Mouse (Mus musculus): ENCODE results near the gene Runx1. TPM values are rescaled to one million over a fixed set of nuclear protein-coding genes. Genes with fewer than 3 reads are reported as not detected.

The Runx1 gene
- polyA plus RNA-seq, 1 experiment from 2014 or later = 3.3 TPM

GRCm38 (mm10) chr16:92565291-92565690, 260.7 kb downstream of the Runx1 start:
- Histone ChIP-seq H3K27me3 (replicated peaks; ENCODE audit: control insufficient read depth, insufficient read depth, low read length) (no peaks in the 10 kb centered on the region), H3K4me3 (ENCODE audit: low read depth, low read length) (no peak overlapping the region), H3K9me3 (ENCODE audit: control insufficient read depth, low read length) (no peaks in the 10 kb centered on the region), H3K36me3 (ENCODE audit: control insufficient read depth, insufficient read depth, low read length) (no peaks in the 10 kb centered on the region), H3K4me1 (replicated peaks; ENCODE audit: control insufficient read depth, insufficient read depth, low read length) (no peaks in the 10 kb centered on the region), H3K9ac (ENCODE audit: low read length) (no peak overlapping the region), H3K27ac (ENCODE audit: low read depth) (no peak overlapping the region), H3K4me2 (ENCODE audit: low read length) (peak overlapping the region; percentile 25)
- DNase-seq (ENCODE audit: low spot score) = no peak
- ATAC-seq (replicated peaks; ENCODE audit: low FRiP score, low TSS enrichment, low read depth) = no peak
- WGBS = 61% methylated on average over 11 of the region's 11 CpGs

GRCm38 (mm10) chr16:92555051-92555450, 270.9 kb downstream of the Runx1 start:
- Histone ChIP-seq H3K4me3 (ENCODE audit: low read depth, low read length) (no peak overlapping the region), H3K4me2 (ENCODE audit: low read length) (no peak overlapping the region), H3K9me3 (ENCODE audit: control insufficient read depth, low read length) (no peaks in the 10 kb centered on the region), H3K36me3 (ENCODE audit: control insufficient read depth, insufficient read depth, low read length) (no peaks in the 10 kb centered on the region), H3K4me1 (replicated peaks; ENCODE audit: control insufficient read depth, insufficient read depth, low read length) (no peaks in the 10 kb centered on the region), H3K27ac (ENCODE audit: low read depth) (no peak overlapping the region), H3K9ac (ENCODE audit: low read length) (no peak overlapping the region), H3K27me3 (replicated peaks; ENCODE audit: control insufficient read depth, insufficient read depth, low read length) (no peaks in the 10 kb centered on the region)
- ATAC-seq (replicated peaks; ENCODE audit: low FRiP score, low TSS enrichment, low read depth) = no peak
- DNase-seq (ENCODE audit: low spot score) = no peak
- WGBS = 88% methylated on average over 1 of the region's 1 CpGs

- H3K4me1 ChIP-seq (replicated peaks; ENCODE audit: control insufficient read depth, insufficient read depth, low read length) = no peaks in the 10 kb centered on the region
- no peaks in the 10 kb centered on the region for H3K36me3 ChIP-seq (ENCODE audit: control insufficient read depth, insufficient read depth, low read length)
- H3K4me3 ChIP-seq (ENCODE audit: low read depth, low read length) = no peak overlapping the region
- 40% methylated on average over 11 of the region's 11 CpGs for WGBS
- DNase-seq (ENCODE audit: low spot score) (no peak), ATAC-seq (replicated peaks; ENCODE audit: low FRiP score, low TSS enrichment, low read depth) (no peak)
- H3K9ac ChIP-seq (ENCODE audit: low read length) = no peak overlapping the region
- no peaks in the 10 kb centered on the region for H3K27me3 ChIP-seq (replicated peaks; ENCODE audit: control insufficient read depth, insufficient read depth, low read length)
- H3K27ac ChIP-seq (ENCODE audit: low read depth) = no peak overlapping the region
- no peak overlapping the region for H3K4me2 ChIP-seq (ENCODE audit: low read length)
- no peaks in the 10 kb centered on the region for H3K9me3 ChIP-seq (ENCODE audit: control insufficient read depth, low read length)
Observed at GRCm38 (mm10) chr16:92552858-92553257, 273.1 kb downstream of the Runx1 start.

GRCm38 (mm10) chr16:92552106-92552382, 273.9 kb downstream of the Runx1 start:
- DNase-seq (ENCODE audit: low spot score) (no peak), ATAC-seq (replicated peaks; ENCODE audit: low FRiP score, low TSS enrichment, low read depth) (no peak)
- H3K4me3 ChIP-seq (ENCODE audit: low read depth, low read length) = no peak overlapping the region
- H3K36me3 ChIP-seq (ENCODE audit: control insufficient read depth, insufficient read depth, low read length) = no peaks in the 10 kb centered on the region
- H3K9ac ChIP-seq (ENCODE audit: low read length) = no peak overlapping the region
- H3K4me1 ChIP-seq (replicated peaks; ENCODE audit: control insufficient read depth, insufficient read depth, low read length) = no peaks in the 10 kb centered on the region
- WGBS = 50% methylated on average over 9 of the region's 9 CpGs
- no peak overlapping the region for H3K27ac ChIP-seq (ENCODE audit: low read depth)
- no peak overlapping the region for H3K4me2 ChIP-seq (ENCODE audit: low read length)
- no peaks in the 10 kb centered on the region for H3K27me3 ChIP-seq (replicated peaks; ENCODE audit: control insufficient read depth, insufficient read depth, low read length)
- H3K9me3 ChIP-seq (ENCODE audit: control insufficient read depth, low read length) = no peaks in the 10 kb centered on the region
